Mouse (Mus musculus) yolk sac, embryonic 10.5 days (tissue): Measurements from ENCODE around the gene Nktr.

Experiments used
- DNase-seq: peaks from one replicate; pipeline ENCODE4 v3.0.0-alpha.2; 2017; ENCODE audit warnings: low spot score

Gene Nktr

DNA sequence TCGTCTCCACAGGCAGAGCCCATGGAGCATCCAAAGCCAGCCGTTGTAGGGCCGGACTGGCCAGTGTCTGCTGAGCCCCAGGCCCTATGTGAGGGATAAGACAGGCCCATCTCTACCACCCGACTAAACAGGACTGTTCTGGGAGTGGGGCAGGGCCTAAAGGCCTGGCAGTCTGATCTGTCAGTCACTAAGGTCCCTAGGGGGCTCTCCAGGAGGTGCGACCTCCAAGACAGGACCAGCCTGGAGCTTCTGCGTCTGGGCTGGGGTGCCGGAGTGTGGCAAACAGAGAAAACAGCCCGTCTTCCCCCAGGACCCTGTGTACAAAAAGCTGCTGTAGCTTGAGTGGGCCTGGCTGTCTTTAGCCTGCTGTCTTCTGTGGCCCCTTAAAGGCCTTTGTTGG lies 42.8 kb downstream of the Nktr start:
- DNase-seq = no peak

DNA sequence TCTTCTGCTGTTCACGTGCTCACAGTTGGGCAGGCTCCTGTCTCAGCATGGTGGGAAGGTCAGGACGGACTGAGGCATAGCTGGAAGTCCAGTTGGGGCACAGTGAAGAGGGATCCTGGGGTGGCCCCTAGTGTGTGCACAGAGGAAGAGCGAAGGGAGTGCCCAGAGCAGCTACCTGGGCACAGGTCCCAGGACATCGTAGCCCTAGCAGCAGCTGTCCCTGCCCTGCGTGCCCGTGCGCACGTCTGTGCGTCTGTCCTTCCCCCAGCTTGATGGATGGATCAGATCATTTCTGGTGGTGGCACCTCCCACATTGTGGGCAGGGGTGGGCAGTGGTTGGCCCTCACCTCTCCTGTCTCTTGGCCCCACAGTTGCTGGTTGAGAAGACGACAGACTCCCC lies 43.3 kb downstream of the Nktr start:
- no peak for DNase-seq

DNA sequence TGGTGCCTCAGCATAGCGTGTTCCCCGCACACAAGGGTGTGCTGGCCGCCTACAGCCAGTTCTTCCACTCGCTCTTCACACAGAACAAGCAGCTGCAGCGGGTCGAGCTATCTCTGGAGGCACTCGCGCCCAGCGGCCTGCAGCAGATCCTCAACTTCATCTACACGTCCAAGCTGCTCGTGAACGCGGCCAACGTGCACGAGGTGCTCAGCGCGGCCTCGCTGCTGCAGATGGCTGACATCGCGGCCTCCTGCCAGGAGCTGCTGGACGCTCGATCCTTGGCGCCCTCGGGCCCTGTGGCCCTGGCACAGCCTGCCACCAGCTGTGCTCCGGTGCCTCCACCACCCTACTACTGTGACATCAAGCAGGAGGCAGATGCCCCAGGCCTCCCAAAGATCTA lies 43.8 kb downstream of the Nktr start:
- no peak for DNase-seq

DNA sequence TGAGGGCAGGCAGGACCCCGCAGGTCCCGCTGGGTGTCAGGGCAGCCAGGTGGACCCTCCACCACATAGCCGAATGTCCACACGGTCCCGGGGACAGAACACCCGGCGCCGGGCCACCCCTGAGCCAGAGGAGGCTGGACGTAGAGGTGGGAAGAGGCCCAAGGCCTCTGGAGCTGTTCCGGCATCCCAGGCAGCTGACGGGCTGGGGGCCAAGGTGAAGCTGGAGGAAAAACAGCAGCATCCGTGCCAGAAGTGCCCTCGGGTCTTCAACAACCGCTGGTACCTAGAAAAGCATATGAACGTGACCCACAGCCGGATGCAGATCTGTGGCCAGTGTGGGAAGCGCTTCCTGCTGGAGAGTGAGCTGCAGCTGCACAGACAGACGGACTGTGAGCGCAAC lies 44.7 kb downstream of the Nktr start:
- no peak for DNase-seq

DNA sequence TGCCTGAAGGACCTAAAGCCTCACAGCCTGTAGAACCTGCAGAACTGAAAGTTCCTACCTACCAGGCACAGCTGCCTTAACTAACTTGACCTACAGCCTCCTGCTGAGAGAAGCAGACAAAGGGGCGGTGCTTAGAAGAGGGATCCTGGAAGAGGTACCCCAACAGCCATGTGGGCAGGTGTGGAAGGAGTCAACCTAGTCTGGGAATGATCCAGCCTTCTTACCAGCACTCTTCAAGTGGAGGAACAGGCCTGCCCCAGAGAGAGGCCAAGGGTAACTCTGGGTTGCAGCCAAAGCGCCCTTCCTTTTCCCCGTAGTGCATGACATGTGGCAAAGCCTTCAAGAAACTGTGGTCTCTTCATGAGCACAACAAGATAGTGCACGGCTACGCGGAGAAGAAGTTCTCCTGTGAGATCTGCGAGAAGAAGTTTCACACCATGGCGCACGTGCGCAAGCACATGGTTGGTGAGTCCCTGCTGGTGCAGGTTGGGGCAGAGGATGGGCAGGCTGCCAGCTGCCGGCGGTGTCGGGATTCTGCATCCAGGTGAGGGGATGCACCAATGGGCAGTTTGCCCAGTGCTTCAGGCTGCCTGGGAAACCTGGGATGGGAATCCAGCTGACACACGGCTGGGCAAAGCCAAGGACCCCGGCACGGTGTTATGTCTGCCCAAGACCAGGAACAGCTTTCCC lies 46.3 kb downstream of the Nktr start:
- no peak for DNase-seq

DNA sequence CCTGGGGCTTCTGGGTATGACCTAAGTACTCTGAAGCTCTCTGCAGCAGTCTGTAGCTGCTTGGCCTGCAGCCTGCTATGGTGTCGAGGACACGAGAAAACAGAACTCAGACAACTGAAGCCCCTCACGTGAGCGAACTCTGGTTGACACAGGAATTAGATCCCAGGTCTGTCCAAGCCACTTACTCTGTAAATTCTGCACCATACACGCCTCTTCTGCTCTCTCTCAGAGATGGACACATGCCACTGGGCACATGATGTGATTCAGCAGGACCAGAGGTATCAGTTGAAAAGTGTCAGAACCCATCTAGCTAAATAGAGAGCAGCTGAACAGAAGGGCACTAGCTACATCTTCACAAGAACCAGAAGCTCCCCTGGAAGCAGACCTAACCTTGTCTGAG lies 53.4 kb downstream of the Nktr start:
- DNase-seq = no peak

DNA sequence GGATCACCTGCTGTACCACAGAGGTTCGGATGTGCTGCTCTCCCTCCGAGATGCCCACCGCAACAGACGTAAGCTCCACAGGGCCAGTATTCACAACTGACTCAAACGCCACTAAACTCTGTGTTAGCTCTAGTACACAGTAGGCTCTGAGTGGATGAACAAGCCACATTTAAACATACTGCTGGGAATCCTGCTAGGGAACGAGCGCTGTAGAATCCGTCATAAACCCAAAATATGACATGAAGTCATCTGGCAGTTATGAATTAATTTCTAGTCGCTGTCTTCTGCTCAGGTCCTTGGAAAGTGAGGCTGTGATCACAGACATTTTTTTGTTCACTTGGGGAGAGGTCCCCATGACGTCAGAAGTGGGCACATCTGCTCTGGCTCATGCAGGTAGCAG lies 57.0 kb downstream of the Nktr start:
- DNase-seq = no peak

DNA sequence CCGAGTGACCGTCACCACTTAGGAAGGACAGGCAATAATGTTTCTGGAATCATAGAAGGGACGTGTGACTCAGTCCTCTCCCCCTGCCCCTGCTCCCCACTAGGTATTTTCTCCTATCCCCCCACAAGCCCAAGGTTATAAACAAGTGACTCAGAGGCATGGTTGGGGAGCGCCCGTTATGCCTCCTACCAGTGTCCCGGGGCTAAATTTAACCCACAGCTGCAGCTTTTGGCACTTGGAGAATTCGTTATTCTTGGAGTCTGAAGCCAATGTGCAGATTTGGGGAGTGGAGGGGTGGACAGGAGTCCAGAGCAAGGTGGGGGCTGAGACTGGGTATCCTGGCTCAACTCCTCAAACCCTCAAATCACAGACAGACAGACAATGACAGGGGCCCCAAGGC lies 57.5 kb downstream of the Nktr start:
- no peak for DNase-seq

DNA sequence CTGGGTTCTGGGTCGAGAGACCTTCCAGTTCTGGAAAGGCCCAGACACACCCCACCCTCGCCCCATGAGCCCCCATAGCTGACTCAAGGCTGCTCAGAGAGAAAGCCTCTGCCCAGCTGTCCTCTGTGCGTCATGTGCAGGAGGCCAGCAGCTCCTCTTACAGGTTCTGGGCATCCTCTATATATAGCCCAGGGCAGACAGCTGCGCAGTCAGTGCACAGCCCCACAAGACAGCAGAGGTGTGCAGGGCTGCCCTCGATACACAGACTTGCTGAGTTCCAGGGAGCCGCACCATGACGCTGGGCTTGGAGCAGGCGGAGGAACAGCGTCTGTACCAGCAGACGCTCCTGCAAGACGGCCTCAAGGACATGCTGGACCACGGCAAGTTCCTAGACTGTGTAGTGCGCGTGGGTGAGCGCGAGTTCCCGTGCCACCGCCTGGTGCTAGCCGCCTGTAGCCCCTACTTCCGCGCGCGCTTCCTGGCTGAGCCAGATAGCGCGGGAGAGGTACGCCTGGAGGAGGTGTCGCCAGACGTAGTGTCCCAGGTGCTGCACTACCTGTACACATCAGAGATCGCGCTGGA lies 58.6 kb downstream of the Nktr start, which contains the start of gene Klhl40:
Gene Klhl40 (plus strand): TSS at position 124 of the 582 bp plus-strand sequence.
- no peak for DNase-seq

DNA sequence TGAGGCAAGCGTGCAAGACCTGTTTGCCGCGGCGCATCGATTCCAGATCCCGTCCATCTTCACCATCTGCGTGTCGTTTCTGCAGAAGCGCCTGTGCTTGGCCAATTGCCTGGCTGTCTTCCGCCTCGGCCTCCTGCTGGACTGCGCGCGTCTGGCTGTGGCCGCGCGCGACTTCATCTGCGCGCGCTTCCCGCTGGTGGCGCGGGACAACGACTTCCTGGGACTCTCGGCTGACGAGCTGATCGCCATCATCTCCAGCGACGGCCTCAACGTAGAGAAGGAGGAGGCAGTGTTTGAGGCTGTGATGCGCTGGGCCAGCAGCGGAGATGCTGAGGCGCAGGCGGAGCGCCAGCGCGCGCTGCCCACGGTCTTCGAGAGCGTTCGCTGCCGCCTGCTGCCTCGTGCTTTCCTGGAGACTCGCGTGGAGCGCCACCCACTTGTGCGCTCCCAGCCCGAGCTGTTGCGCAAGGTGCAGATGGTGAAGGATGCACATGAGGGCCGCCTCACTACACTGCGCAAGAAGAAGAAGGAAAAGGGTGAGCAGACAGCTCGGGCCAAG lies 59.2 kb downstream of the Nktr start:
- no peak for DNase-seq

DNA sequence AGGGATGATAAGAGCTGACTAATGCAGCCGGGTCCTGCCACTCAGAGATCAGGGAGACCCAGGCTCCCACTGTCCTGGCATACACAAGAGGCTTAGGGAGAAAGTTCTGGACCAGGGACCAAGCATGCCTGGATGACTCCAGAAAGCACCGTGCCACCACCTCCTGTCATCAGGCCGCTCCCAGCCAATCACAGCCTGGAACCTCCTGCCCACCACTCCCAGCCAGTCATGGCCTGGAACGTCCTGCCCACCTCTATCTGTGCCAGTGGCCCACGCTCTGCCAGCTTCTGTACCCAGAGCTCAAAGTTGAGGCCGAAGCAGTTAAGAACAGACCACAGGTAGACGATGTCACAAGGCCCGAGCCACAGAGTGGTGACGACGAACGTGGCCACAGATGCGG lies 65.8 kb downstream of the Nktr start:
- DNase-seq = no peak

DNA sequence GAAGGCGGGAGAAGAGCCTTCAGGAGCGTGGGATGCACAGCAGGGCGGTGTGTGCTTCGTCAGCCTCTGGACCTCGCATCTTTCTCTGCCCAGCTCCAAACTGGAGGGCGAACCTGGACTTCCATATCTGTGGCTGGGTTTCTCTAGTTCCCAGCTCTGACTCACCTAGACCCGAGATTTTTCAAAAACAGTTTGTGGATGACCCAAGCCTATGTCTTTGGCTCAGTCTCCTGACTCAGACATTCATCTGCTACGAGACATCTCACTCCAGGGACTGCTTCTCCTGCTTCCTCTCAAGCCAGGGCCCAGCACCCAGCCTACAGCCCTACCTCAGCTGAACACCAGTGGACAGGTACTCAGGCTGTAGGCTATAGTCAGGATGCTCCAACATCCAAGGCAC lies 66.3 kb downstream of the Nktr start:
- no peak for DNase-seq

DNA sequence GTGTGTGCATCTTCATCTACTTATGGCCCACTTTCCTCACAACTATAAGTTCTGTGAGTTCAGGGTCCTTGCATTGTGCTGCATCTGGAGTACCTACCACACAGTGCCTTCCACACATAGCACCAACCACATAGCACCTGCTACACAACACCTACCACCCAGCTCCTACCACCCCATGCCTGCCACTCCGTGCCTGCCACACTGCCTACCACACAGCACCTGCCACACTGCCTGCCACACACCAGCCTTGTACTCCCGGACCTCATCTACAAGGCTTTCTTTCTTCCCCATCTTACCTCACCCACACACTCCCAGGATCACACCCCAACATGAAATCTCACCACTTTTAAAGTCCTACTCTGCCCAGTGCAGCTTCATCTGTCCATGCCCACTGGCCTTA lies 67.4 kb downstream of the Nktr start:
- no peak for DNase-seq

DNA sequence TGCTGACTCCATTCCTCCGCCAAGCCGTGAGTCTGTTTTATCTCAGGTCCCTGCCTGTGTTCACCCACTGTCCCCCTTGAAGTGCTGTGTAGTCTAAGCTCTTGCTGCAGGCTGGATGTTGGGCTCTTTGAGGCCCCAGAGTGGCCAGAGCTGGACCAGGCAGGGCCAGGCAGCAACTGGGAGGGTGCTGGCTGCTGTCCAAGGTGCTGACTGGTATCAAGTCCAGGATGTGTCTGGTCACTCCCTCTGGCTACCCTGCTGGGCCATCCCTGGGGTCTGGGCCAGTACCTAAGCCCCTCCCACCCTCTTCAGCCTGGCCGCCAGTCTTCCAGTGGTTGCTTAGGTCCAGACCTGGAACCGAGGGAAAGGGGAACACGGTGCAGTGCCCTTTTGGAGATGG lies 72.2 kb downstream of the Nktr start:
- DNase-seq = peak; percentile 66

DNA sequence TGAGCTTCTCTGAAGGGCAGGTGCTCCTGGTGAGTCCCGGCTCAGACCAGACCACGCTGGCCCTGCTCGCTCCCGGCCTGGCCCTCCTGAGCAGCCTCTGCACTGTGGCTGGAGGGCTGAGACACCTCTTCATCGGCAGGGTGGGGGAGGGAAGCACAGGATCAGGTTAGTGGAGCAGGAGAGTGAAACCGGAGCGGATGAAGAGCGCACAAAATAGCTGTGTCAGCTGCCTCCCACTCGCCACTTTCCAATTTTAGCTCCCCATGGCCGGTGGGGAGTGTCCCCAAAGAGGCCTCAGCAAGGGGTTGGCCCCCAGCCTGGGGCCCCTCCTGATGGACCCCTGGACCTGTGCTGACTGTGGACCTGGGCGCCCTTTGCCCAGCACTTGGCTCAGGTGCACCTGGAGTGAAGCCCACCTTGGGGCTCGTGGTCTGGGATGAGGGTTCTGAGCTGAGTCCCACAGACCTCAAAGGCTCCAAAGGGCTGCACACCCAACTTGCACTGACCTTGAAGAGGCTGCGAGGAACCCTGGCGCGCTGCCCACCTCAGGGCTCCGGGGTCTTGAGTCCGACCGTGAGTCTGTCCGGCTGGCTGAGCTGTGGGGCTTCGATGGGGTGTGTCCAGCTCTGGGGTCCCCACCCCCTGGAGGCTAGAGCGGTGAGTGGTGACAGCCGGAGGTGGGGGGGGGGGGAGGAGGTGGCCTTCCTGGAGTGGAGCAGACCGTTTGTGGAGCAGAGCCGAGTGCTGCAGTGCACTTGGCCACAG lies 73.0 kb downstream of the Nktr start, which contains the start of gene Hhatl:
Gene Hhatl (minus strand): TSS at position 751 of the 765 bp plus-strand sequence.
- DNase-seq = no peak

DNA sequence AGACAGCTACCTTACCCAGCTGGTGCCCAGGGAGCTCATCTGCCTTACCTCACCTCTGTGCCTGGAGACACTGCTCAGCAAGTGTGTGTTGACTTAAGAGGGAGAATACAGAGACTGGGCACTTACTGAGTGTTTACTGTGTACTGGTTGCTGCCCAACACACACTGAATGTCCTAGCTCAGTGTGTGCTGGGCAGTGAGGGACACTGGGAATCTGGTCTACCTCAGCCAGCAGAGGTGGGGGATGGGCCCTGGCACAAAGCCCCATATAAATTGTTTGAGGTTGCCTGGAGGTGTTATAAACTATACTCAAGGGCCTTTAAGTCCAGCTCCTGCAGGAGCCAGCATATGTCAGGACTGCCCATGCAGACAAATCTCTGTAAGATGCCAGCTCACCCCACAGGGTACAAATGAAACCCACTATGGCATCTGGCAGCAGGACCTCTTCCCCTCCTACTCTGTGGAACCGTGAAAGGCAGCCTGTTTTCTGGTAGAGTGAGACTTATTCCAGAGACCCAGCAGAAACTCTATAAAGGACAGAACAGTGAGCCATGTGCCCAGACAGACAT lies 76.1 kb downstream of the Nktr start:
- no peak for DNase-seq

DNA sequence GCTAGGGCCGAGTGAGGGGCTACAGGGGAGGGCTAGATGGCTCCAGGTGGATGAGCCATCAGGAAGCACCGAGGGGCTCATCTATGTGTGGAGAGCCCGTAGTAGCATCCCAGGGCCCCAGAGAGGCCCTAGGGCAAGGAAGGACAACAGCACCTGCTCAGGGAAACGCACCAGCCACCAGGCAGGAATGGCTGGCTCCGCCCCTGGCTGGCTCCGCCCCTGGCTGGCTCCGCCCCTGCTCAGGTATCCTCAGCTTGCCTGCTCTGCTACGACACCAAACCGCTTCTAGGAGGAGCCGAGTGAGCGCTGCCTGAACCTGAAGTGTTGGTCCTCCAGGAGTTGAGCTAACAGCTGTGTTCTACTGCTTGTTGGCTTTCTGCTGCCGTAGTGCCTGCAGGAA lies 78.8 kb downstream of the Nktr start:
- peak; percentile 76 for DNase-seq

DNA sequence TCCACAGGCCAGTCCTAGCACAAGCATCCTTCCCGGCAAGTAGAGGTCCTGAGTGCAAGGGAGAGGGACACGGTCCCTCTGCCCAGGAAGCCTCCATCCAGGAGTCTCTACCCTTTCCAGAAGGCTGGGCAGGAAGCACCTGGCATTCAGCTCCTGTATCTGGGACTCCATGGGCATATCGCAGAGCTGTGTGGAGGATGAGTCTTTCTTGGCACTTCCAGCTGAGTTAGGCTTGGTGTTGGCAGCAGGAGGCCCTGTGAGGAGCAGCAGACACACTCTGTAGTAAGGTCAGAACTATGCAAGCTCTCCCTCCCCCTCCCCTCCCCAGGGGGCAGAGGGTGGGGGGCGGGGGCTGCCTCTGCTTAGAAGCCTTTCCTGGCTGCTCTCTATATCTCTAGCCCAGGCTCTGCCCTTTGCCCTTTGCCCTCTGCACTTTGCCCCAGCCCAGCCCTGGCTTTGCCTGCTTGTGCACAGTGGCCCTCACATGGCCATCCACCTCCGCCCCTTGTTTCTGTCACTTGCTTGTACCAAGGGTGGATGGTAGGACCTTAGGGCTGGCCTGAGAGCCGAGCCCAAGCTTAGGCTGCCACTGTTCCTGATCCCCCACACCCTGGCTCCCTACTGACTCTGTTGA lies 80.0 kb downstream of the Nktr start:
- DNase-seq = peak; percentile 93

DNA sequence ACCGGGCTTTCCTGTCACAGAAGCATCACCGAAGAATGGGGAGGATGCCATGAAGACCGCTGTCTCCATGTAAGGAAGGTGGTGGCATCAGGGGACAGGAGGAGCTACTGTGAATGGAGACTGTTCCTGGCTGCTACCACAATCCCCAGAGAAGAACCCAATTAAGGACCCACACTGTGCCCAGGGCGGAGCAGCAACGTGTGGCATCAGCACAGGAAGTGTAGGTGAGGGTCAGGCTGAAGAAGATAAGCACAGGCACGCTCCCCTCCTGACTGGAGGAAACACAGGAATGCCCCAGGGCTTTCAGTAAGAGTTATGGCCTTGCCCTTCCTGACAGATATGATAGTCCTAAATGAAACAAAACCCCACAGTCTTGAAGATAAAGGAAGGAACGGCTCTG lies 83.8 kb downstream of the Nktr start:
- DNase-seq = peak; percentile 7
